Mouse (Mus musculus): Measurements from ENCODE around the gene Pask. TPM values are rescaled to one million over a fixed set of nuclear protein-coding genes. Genes with fewer than 3 reads are reported as not detected.
"Not testable (repeated sequence)": the region's sequence is repeated elsewhere in the genome, so short reads cannot be mapped to it uniquely, and the experiment has no call there.

Gene Pask
- polyA plus RNA-seq, 1 experiment from 2014 or later: 9.9 TPM

DNA sequence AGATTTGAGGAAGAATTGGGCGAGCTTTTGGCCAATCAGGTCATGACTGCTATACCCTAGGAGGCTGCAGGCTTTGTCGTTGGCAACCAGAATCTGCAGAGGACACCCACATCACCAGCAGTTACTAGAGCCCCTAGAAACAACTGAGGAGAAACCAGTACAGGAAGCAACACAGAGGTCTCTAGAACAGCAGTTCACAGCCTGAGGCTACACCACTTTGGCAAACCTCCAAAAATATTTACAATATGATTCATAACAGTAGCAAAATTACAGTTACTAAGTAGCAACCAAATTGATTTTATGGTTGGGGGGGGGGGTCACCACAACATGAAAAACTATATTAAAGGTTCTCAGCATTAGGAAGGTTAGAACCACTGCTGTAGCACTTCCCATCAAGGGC lies 8.7 kb downstream of the Pask start:
- Histone ChIP-seq H3K4me2 (replicated peaks) (no peak overlapping the region), H3K27me3 (no peaks in the 10 kb centered on the region), H3K27ac (no peak overlapping the region), H3K9ac (replicated peaks) (no peak overlapping the region), H3K9me3 (no peaks in the 10 kb centered on the region), H3K36me3 (peaks cover 32% of the 10 kb centered on the region), H3K4me3 (replicated peaks) (no peak overlapping the region), H3K4me1 (replicated peaks) (no peaks in the 10 kb centered on the region)
- ATAC-seq: no peak
- WGBS: 82% methylated on average over 2 of the region's 2 CpGs

GRCm38 (mm10) chr1:93326446-93326845 lies 16.8 kb downstream of the Pask start:
- no peak for ATAC-seq
- 94% methylated on average over 3 of the region's 3 CpGs for WGBS
- no peaks in the 10 kb centered on the region for H3K27me3 ChIP-seq

DNA sequence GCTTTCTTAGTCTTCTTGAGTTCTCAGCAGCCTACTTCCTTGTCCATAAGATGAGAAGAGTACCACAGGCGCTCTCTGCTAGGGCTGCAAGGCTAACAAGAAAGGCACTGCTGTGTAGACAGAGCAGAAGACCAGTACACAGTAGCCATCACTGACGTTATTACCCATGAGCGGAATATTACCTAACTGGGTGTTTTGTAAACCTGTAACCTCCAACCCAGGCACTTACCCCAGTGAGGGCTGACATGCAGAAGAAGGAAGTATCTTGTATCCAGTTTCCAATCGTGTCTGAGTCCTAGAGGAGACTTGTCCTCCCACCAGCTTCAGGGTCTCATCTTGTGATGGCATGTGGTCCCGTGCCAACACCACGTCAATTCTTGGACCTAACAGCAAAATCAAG lies 19.3 kb downstream of the Pask start:
- H3K27ac ChIP-seq: no peak overlapping the region
- WGBS: 92% methylated on average over 6 of the region's 6 CpGs
- H3K4me1 ChIP-seq (replicated peaks): no peaks in the 10 kb centered on the region
- no peaks in the 10 kb centered on the region for H3K9me3 ChIP-seq
- H3K4me3 ChIP-seq (replicated peaks): no peak overlapping the region
- H3K4me2 ChIP-seq (replicated peaks): no peak overlapping the region
- peaks cover 72% of the 10 kb centered on the region for H3K36me3 ChIP-seq
- no peak overlapping the region for H3K9ac ChIP-seq (replicated peaks)
- no peaks in the 10 kb centered on the region for H3K27me3 ChIP-seq
- no peak for ATAC-seq

More at GRCm38 (mm10) chr1:93326446-93326845, 16.8 kb downstream of the Pask start:
- Histone ChIP-seq H3K9me3 (no peaks in the 10 kb centered on the region), H3K4me2 (replicated peaks) (no peak overlapping the region), H3K9ac (replicated peaks) (no peak overlapping the region), H3K36me3 (peaks cover 56% of the 10 kb centered on the region), H3K27ac (no peak overlapping the region), H3K4me1 (replicated peaks) (no peaks in the 10 kb centered on the region), H3K4me3 (replicated peaks) (no peak overlapping the region)

DNA sequence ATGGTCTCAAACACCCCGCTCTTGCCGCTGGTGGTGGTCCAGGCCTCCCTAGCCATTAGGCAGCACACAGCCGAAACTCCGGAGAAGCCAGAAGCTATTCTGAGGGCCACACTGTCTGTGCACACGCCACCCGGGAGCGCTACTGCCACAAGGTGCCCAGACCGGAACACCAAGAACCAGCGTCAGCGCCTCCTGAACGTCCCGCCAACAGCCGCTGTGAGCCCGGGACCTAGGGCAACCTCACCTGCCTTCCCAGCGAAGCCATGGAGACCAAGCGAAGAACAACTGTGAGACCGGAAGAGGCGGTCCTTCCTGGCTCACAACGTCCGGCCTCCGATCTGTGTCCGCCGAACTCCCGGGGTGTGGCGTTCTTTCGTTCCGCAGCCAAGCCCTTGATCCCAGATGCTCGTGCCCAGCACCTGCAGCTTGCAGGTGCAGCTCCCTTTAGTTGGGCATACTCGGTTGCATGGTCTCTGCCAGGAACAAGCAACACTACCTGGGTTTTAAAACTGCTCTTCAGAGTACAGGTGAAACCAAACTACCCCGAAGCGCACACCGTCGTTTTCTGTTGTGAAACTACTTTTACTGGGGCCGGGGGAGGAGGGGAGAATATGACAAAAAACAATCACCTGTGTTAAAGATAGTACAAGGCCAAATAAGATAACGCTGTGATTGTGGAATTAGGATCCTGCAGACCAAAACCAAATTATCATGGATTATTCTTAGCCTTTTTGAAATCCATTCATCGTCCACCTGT lies 37.5 kb downstream of the Pask start, which contains the start of gene Mterf4:
Gene Mterf4, minus strand, starts transcription at position 335 of the 757 bp plus-strand sequence.
- H3K27ac ChIP-seq: peak within 1 kb of the TSS; percentile 51

DNA sequence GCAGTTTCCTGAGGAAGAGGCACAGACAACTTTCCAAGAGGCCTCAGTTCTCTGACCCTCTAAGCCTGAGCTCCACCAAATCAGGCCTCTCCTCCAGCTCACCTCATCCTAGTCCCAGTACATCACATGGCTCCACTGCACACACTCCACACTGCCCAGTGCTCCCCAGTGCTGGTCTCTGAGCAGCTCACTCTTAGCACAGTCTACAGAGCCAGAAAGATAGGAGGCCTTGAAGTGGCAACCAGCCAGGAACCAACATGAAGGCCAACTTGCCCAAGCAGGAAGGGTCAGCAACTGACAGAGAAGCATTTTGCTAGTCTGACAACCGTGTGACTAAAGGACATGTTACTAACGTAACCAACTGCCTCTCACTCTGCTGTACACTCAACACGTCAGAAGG lies 42.7 kb downstream of the Pask start:
- H3K4me1 ChIP-seq (replicated peaks): peaks cover 16% of the 10 kb centered on the region
- H3K27ac ChIP-seq: no peak overlapping the region
- no peaks in the 10 kb centered on the region for H3K9me3 ChIP-seq
- no peak for ATAC-seq
- H3K4me2 ChIP-seq (replicated peaks): no peak overlapping the region
- 97% methylated on average over 3 of the region's 3 CpGs for WGBS
- H3K4me3 ChIP-seq (replicated peaks): no peak overlapping the region
- peaks cover 86% of the 10 kb centered on the region for H3K36me3 ChIP-seq
- H3K27me3 ChIP-seq: no peaks in the 10 kb centered on the region
- no peak overlapping the region for H3K9ac ChIP-seq (replicated peaks)

More for the DNA sequence above, 37.5 kb downstream of the Pask start, which contains the start of gene Mterf4:
- ATAC-seq: peak; percentile 97
- 7% methylated on average over 36 of the region's 36 CpGs for WGBS
- Histone ChIP-seq H3K4me2 (replicated peaks) (peak within 1 kb of the TSS; percentile 82), H3K9ac (replicated peaks) (peak within 1 kb of the TSS; percentile 86), H3K27me3 (no peaks in the 10 kb centered on the region), H3K4me1 (replicated peaks) (peaks cover 23% of the 10 kb centered on the region), H3K9me3 (no peaks in the 10 kb centered on the region), H3K36me3 (peaks cover 50% of the 10 kb centered on the region), H3K4me3 (replicated peaks) (peak within 1 kb of the TSS; percentile 91)

DNA sequence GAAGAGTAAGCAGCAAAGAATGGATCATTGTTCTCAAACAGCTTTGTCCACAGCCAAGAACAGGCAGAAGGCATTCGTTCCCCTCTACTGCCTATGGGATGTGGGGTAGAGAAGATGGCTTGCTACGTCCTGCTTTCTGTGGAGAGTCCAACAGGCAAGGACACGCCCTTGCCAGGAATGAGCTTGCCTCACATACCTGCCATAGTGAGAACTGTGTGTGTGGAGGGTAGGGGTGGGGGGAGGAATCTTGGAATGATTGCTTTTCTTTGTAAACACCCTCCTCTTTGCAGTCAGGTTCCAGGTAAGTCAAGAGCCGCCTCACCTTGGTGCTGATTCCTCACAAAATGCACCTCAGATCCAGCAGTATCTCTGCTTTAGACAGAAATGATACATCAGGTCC lies 43.5 kb downstream of the Pask start:
- peaks cover 11% of the 10 kb centered on the region for H3K4me1 ChIP-seq (replicated peaks)
- H3K27ac ChIP-seq: no peak overlapping the region
- H3K9ac ChIP-seq (replicated peaks): no peak overlapping the region
- H3K36me3 ChIP-seq: peaks cover 87% of the 10 kb centered on the region
- H3K9me3 ChIP-seq: no peaks in the 10 kb centered on the region
- no peak overlapping the region for H3K4me2 ChIP-seq (replicated peaks)
- H3K4me3 ChIP-seq (replicated peaks): no peak overlapping the region
- H3K27me3 ChIP-seq: no peaks in the 10 kb centered on the region
- no peak for ATAC-seq
- WGBS: 94% methylated on average over 4 of the region's 4 CpGs

DNA sequence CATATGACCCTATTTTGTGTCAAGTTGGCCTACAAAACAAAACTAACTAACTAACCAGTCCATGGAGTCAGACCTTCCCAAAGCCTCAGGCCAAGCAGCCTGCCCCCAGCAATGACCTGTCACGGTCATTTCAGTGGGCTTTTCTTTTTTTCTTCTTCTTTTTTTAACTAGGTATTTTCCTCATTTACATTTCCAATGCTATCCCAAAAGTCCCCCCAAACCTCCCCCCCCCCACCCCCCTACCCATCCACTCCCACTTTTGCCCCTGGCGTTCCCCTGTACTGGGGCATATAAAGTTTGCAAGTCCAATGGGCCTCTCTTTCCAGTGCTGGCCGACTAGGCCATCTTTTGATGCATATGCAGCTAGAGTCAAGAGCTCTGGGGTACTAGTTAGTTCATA lies 48.8 kb downstream of the Pask start:
- H3K9me3 ChIP-seq; H3K9ac ChIP-seq (replicated peaks); H3K4me1 ChIP-seq (replicated peaks); H3K4me3 ChIP-seq (replicated peaks); H3K27me3 ChIP-seq; H3K27ac ChIP-seq; H3K4me2 ChIP-seq (replicated peaks); ATAC-seq: not testable (repeated sequence)
- 78% methylated on average over 3 of the region's 3 CpGs for WGBS
- peaks cover 37% of the 10 kb centered on the region for H3K36me3 ChIP-seq

- no peaks in the 10 kb centered on the region for H3K9me3 ChIP-seq
- H3K36me3 ChIP-seq: peaks cover 15% of the 10 kb centered on the region
- H3K4me2 ChIP-seq (replicated peaks): no peak overlapping the region
- H3K4me3 ChIP-seq (replicated peaks): no peak overlapping the region
- H3K27me3 ChIP-seq: no peaks in the 10 kb centered on the region
- ATAC-seq: no peak
- H3K27ac ChIP-seq: no peak overlapping the region
- H3K9ac ChIP-seq (replicated peaks): no peak overlapping the region
- WGBS: 85% methylated on average over 8 of the region's 8 CpGs
- no peaks in the 10 kb centered on the region for H3K4me1 ChIP-seq (replicated peaks)
Measured at GRCm38 (mm10) chr1:93292006-93292405, 51.3 kb downstream of the Pask start.

DNA sequence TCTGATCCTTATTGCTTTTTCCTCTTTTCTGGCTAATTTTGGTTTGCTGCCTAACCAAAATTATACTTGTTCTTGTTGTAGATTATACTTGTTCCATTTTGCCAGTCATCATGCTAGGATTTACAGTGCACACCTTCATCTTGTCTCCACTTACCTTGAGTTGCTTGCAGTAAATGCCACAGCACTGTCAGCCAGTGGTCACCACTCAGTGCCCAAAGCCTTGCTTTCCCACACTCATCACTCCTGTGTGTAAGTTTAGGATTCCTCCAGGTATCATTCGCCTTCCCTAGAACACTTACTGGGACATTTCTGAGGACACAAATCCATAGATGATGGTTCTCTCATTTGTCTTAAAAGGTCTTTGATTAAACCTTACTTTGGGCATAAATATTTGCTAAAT lies 51.7 kb downstream of the Pask start:
- Histone ChIP-seq H3K4me1 (replicated peaks) (no peaks in the 10 kb centered on the region), H3K9me3 (no peaks in the 10 kb centered on the region), H3K27ac (no peak overlapping the region), H3K36me3 (peaks cover 11% of the 10 kb centered on the region), H3K4me2 (replicated peaks) (no peak overlapping the region), H3K27me3 (no peaks in the 10 kb centered on the region), H3K9ac (replicated peaks) (no peak overlapping the region), H3K4me3 (replicated peaks) (no peak overlapping the region)
- WGBS: 94% methylated on average over 1 of the region's 1 CpGs
- ATAC-seq: no peak

DNA sequence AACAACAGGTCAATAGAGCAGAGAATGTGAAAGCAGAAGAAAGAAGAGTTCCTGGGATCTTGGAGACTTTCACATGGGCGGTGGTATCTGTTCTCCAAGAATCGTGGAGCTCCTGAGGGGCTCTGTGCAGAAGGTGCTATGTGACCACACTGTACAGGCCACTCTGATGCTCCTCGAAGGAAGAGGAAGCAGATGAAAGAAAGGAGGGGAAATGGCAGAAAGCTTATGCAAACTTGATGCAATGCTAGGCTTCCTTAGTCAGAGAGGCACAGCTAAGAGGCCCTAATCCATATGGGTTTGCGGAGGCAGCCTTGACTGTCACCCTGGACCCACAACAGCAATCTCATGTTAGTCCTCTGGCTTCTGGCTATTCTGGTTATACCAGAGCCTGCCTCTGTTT lies 52.3 kb downstream of the Pask start:
- 93% methylated on average over 4 of the region's 4 CpGs for WGBS
- no peaks in the 10 kb centered on the region for H3K9me3 ChIP-seq

DNA sequence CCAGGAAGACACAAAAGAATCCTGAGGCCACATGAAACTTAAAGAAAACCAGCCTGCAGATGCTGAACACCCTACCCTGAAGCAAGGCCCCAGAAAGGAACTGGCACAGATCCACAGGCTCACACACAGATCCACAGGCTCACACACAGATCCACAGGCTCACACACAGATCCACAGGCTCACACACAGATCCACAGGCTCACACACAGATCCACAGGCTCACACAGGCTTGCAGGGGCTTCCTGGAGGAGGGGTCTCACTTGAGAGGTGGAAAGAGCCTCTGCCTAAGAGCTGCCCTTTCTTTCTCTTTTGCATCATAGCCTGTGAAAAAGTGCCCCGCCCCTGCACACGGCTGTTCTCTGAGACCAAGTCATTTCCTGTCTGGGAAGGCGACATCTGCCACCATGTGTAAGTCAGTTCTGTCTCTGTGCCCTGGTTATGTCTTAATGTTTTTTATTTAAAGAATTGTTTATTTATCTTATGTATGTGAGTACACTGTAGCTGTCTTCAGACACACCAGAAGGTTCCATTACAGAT lies 53.5 kb downstream of the Pask start:
- no peak overlapping the region for H3K27ac ChIP-seq
- H3K4me1 ChIP-seq (replicated peaks): no peaks in the 10 kb centered on the region
- no peaks in the 10 kb centered on the region for H3K27me3 ChIP-seq
- H3K9me3 ChIP-seq: no peaks in the 10 kb centered on the region
- 71% methylated on average over 3 of the region's 3 CpGs for WGBS
- ATAC-seq: no peak
- no peak overlapping the region for H3K9ac ChIP-seq (replicated peaks)
- H3K4me2 ChIP-seq (replicated peaks): no peak overlapping the region
- H3K36me3 ChIP-seq: no peaks in the 10 kb centered on the region
- H3K4me3 ChIP-seq (replicated peaks): no peak overlapping the region

More for the DNA sequence above, 52.3 kb downstream of the Pask start:
- no peak for ATAC-seq
- Histone ChIP-seq H3K9ac (replicated peaks) (no peak overlapping the region), H3K27me3 (no peaks in the 10 kb centered on the region), H3K4me2 (replicated peaks) (no peak overlapping the region), H3K36me3 (peaks cover 5% of the 10 kb centered on the region), H3K27ac (no peak overlapping the region), H3K4me1 (replicated peaks) (no peaks in the 10 kb centered on the region), H3K4me3 (replicated peaks) (no peak overlapping the region)

DNA sequence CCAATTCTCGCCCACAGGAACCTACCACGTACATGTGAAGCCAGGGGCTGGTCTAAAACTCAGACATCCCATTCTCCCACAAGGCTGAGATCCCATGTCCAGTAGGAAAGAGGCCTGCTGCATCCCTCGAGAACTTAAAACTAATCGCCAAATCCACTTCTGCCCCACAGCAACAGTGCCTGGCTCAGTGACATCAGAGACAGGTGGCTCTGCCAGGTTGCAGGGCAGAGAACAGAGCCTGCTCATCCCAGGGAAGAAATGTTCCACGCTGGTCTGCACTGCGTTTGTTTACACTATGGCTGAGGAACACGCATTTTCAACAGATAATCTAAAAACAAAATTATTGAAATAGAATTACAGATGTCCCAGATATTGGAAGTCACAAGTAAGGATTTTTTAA lies 66.2 kb downstream of the Pask start:
- ATAC-seq: no peak
- H3K4me1 ChIP-seq (replicated peaks): peaks cover 4% of the 10 kb centered on the region; the same call in 1 of the 2 replicates
- no peak overlapping the region for H3K4me3 ChIP-seq (replicated peaks)
- H3K27me3 ChIP-seq: no peaks in the 10 kb centered on the region
- no peak overlapping the region for H3K27ac ChIP-seq
- H3K9ac ChIP-seq (replicated peaks): no peak overlapping the region
- H3K9me3 ChIP-seq: no peaks in the 10 kb centered on the region
- WGBS: 81% methylated on average over 7 of the region's 7 CpGs
- no peaks in the 10 kb centered on the region for H3K36me3 ChIP-seq
- H3K4me2 ChIP-seq (replicated peaks): no peak overlapping the region
